Comparison of ENCODE assay signal across 24 mouse cellular contexts in genomic region chr3:64968275-64968674, GRCm38 (mm10).
"Had no signal": no experiment of that assay in that cellular context is flagged by ENCODE, and none has a peak within 500 bp of the region (broad histone marks: within the 10 kb centered on the region; RNA-seq: fewer than 3 reads in every experiment).

No protein-coding gene starts in this region.

- H3K9me3 ChIP-seq: heart, embryonic 13.5 days; heart, embryonic 15.5 days; hindbrain, embryonic 13.5 days; hindbrain, embryonic 15.5 days; intestine, embryonic 15.5 days; limb, embryonic 10.5 days; limb, embryonic 12.5 days had no signal

- ATAC-seq: inflammation-experienced regulatory T-cells, adult 6 months; intestine, embryonic 15.5 days; intestine, postnatal 0 days had no signal

- H3K4me2 ChIP-seq: heart, embryonic 11.5 days; heart, embryonic 13.5 days; heart, embryonic 15.5 days; hindbrain, embryonic 13.5 days; hindbrain, embryonic 15.5 days; intestine, embryonic 15.5 days; limb, embryonic 12.5 days; liver, embryonic 11.5 days had no signal

- H3K27ac ChIP-seq: heart, adult 2 months; heart, embryonic 13.5 days; heart, embryonic 15.5 days; hindbrain, embryonic 13.5 days; hindbrain, embryonic 15.5 days; intestine, embryonic 15.5 days; layer of hippocampus, adult 2 months; left cerebral cortex, adult 2 months; limb, embryonic 10.5 days; limb, embryonic 12.5 days had no signal

- H3K4me3 ChIP-seq: heart, adult 2 months; heart, embryonic 13.5 days; heart, embryonic 15.5 days; hindbrain, embryonic 13.5 days; hindbrain, embryonic 15.5 days; intestine, embryonic 15.5 days; layer of hippocampus, adult 2 months; left cerebral cortex, adult 2 months; limb, embryonic 10.5 days; limb, embryonic 12.5 days had no signal

- H3K27me3 ChIP-seq: heart, embryonic 13.5 days; heart, embryonic 15.5 days; hindbrain, embryonic 13.5 days; hindbrain, embryonic 15.5 days; intestine, embryonic 15.5 days; limb, embryonic 12.5 days had no signal

- DNase-seq: gastrocnemius, postnatal 14 days; gastrocnemius, postnatal 36 days; heart, adult 11 months; heart, adult 2 months; heart, postnatal 4 days; kidney, adult 18-20 months; kidney, adult 8-10 months; kidney, postnatal 10 days; kidney, postnatal 25 days; kidney, postnatal 4 days; liver had no signal

- H3K9ac ChIP-seq: heart, embryonic 13.5 days; heart, embryonic 15.5 days; hindbrain, embryonic 13.5 days; hindbrain, embryonic 15.5 days; intestine, embryonic 15.5 days; limb, embryonic 12.5 days had no signal

- H3K36me3 ChIP-seq: heart, embryonic 13.5 days; heart, embryonic 15.5 days; hindbrain, embryonic 13.5 days; hindbrain, embryonic 15.5 days; intestine, embryonic 15.5 days; limb, embryonic 10.5 days; limb, embryonic 12.5 days had no signal

- H3K4me1 ChIP-seq: hindbrain, embryonic 13.5 days; hindbrain, embryonic 15.5 days; intestine, embryonic 15.5 days; limb, embryonic 12.5 days had no signal
